Mouse (Mus musculus) embryonic facial prominence, embryonic 14.5 days (tissue): ENCODE measurements around the gene Peli2. TPM values are rescaled to one million over a fixed set of nuclear protein-coding genes. Genes with fewer than 3 reads are reported as not detected.
A peak's percentile ranks its signal among the peaks of the same experiment; 100 is the strongest.

Experiments used
- ATAC-seq: fragments of 200-750 bp; cut with Nextera tagmentation; 2 replicates; pipeline ENCODE4 v1.8.0; 2017; ENCODE audit warnings: low read depth, moderate number of reproducible peaks, moderate TSS enrichment
- DNase-seq: peaks from one replicate; pipeline ENCODE4 v3.0.0-alpha.2; 2015; ENCODE audit warnings: low spot score
- H3K27ac ChIP-seq: fragments of 300-500 bp; sonication (generic); replicated peaks from 2 replicates; pipeline ENCODE4 v1.5.1; 2014; ENCODE audit warnings: low read depth, mild to moderate bottlenecking, low read length, moderate library complexity
- H3K27me3 ChIP-seq: fragments of 300-500 bp; sonication (generic); replicated peaks from 2 replicates; pipeline ENCODE4 v1.6.1; 2014; ENCODE audit warnings: low read length; ENCODE audit not compliant: control insufficient read depth, insufficient read depth
- H3K36me3 ChIP-seq: fragments of 300-500 bp; sonication (generic); 2 replicates; pipeline ENCODE4 v1.6.1; 2014; ENCODE audit warnings: low read length, mixed read lengths; ENCODE audit not compliant: control insufficient read depth, insufficient read depth
- H3K4me1 ChIP-seq: fragments of 300-500 bp; sonication (generic); 2 replicates; pipeline ENCODE4 v1.6.1; 2014; ENCODE audit warnings: antibody characterized with exemption, low read length; ENCODE audit not compliant: control insufficient read depth, insufficient read depth
- H3K4me2 ChIP-seq: fragments of 300-500 bp; sonication (generic); 2 replicates; pipeline ENCODE4 v1.6.1; 2014; ENCODE audit warnings: low read depth, mild to moderate bottlenecking, low read length, moderate library complexity, mixed read lengths
- H3K4me3 ChIP-seq: fragments of 300-500 bp; sonication (generic); 2 replicates; pipeline ENCODE4 v1.5.1; 2014; ENCODE audit warnings: low read depth, mild to moderate bottlenecking, low read length
- H3K9ac ChIP-seq: fragments of 300-500 bp; sonication (generic); 2 replicates; pipeline ENCODE4 v1.6.1; 2014; ENCODE audit warnings: low read depth, mild to moderate bottlenecking, low read length, moderate library complexity, mixed read lengths
- H3K9me3 ChIP-seq: fragments of 300-500 bp; sonication (generic); 2 replicates; pipeline ENCODE4 v1.6.1; 2016; ENCODE audit warnings: low read length; ENCODE audit not compliant: control insufficient read depth
- WGBS: fragments of 180-500 bp; shearing (Covaris S2); extraction: QIAGEN DNeasy Blood & Tissue Kit; methylation state at CpG from one replicate; pipeline ENCODE4 v1.1.7; 2014; 5-methylcytosine and 5-hydroxymethylcytosine counted together
- polyA plus RNA-seq: library from polyadenylated mRNA; unstranded; fragments of >200 nt; fragmentation: Nextera tagmentation; extraction: Ambion mirVana; gene quantifications from 2 replicates; pipeline ENCODE4 v1.2.1, GENCODE M21; 2014

Gene Peli2
- polyA plus RNA-seq, 1 experiment from 2014 or later: 5.5 TPM

DNA sequence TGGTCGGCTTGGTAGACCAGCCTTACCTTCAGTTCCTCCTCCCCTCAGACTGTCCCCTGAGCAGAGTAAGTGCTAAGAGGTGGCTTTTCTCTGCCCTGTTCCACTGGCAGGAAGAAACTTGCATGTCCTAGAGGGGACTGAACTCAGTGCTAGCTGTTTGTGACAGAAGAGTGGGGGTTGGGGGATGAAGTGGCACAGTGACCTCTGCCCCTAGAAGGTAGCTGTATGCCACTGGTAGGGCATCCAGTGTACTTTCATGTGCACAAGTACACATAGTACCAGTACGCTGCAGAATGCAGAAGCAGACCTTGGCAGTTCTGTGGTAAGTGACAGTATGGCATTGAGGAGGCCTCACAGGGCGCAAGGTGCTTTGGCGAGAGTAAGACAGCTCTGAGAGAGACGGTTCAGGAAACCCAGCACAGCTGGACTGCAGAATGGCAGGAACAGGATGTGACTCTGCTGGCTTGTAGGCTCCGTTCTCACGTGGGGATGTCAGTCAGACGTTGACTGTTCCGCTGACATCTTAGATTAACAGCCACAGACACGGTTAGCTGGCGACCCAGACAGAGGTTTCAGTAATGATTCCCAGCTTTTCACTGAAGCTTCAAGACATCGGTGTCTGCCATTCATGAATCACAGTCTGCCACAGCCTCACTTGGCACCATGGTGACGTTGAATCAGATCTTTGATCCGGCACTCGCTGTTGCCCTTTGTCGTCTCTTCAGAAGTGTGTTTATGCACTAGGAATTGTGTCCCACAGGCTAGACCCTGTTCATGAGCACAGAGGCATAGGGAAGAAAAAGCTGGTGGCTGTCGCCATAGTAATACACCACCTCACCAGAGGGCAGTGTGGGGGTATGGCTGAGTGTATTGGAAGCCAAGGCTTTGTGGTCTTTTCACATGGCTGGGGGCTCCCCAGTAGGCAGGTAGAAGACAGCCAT, 81.7 kb downstream of the Peli2 start:
- Histone ChIP-seq H3K27ac (no peak overlapping the region), H3K4me1 (peaks cover 27% of the 10 kb centered on the region), H3K9ac (no peak overlapping the region), H3K36me3 (no peaks in the 10 kb centered on the region), H3K4me2 (no peak overlapping the region), H3K9me3 (no peaks in the 10 kb centered on the region), H3K27me3 (no peaks in the 10 kb centered on the region; the same call in 1 of the 2 replicates), H3K4me3 (no peak overlapping the region)
- ATAC-seq (no peak), DNase-seq (no peak)
- WGBS: 53% methylated on average over 17 of the region's 17 CpGs

DNA sequence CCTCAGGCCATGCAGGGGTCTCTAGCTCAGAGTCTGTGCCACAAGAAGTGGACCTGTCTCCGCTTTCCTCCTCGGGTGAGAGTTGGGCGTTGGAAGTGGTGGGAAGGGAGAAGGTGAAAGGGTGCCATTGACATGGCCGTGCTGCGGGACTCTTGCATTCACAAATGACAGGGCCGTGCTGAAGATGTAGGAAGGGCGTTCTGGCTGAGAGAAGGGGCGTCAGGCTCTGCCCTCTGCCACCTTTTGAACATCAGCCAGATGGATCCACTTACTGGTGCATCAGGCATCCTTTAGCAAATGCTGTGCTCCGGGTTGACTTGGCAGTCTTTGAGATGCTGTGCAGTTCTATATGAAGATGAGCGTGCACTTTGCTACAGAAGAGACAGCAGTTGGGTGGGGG, 84.4 kb downstream of the Peli2 start:
- no peak for ATAC-seq
- 61% methylated on average over 10 of the region's 10 CpGs for WGBS

DNA sequence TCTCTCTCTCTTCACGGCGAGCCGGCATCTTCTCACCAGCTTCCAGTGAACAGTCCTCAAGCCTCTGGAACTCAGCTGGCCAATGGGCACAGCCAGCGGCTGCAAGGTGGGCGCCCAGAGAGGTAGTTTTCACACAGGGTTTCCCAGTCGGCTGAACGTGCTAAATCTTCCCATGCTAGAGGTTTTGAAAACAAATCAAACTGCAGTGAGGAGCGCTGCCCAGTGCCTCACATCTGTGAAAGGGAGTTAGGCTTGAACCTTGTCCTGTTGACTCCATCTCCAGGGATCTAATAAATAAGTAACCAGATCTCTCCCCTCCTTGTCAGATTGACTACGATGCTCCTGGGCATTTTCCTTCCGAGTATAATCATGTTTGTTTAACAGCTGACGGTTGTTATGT, 85.0 kb downstream of the Peli2 start:
- peaks cover 15% of the 10 kb centered on the region; the same call in 1 of the 2 replicates for H3K4me1 ChIP-seq
- ATAC-seq (no peak), DNase-seq (peak; percentile 44)

More for the DNA sequence above, 84.4 kb downstream of the Peli2 start:
- peaks cover 15% of the 10 kb centered on the region; the same call in 1 of the 2 replicates for H3K4me1 ChIP-seq
- H3K27me3 ChIP-seq: no peaks in the 10 kb centered on the region; the same call in none of the 2 replicates
- no peaks in the 10 kb centered on the region for H3K36me3 ChIP-seq
- no peak overlapping the region for H3K4me3 ChIP-seq
- no peak overlapping the region for H3K9ac ChIP-seq
- no peak for DNase-seq
- no peaks in the 10 kb centered on the region for H3K9me3 ChIP-seq
- H3K27ac ChIP-seq: no peak overlapping the region
- H3K4me2 ChIP-seq: no peak overlapping the region

DNA sequence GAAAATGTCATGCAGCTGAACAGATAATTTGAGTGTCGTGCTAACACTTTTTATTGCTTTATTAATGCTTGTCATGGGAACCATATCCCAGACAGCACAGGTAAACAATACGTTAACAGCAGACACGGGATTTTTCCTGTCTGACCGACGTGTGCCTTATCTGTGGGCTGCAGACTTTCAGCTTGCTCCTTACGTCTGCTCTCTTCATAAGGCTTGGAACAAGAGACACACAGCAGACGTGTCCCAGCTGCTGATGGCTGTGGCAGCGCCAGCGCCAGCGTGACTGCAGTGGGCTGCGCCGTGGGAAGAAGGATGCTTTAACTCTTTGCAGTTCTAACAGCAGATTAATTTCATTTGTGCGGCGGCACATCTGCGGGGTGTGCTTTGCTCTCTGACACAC, 86.5 kb downstream of the Peli2 start:
- Histone ChIP-seq H3K9ac (no peak overlapping the region; the same call in 1 of the 2 replicates), H3K27me3 (no peaks in the 10 kb centered on the region; the same call in none of the 2 replicates), H3K9me3 (no peaks in the 10 kb centered on the region), H3K36me3 (no peaks in the 10 kb centered on the region), H3K4me2 (peak overlapping the region; percentile 34), H3K4me3 (no peak overlapping the region), H3K27ac (no peak overlapping the region), H3K4me1 (peaks cover 13% of the 10 kb centered on the region; the same call in 1 of the 2 replicates)
- ATAC-seq (peak; percentile 51; the same call in 1 of the 2 replicates), DNase-seq (peak; percentile 70)
- WGBS: 18% methylated on average over 15 of the region's 15 CpGs

More for the DNA sequence above, 85.0 kb downstream of the Peli2 start:
- H3K27ac ChIP-seq: no peak overlapping the region
- no peak overlapping the region for H3K4me3 ChIP-seq
- no peaks in the 10 kb centered on the region for H3K36me3 ChIP-seq
- no peak overlapping the region for H3K9ac ChIP-seq
- H3K4me2 ChIP-seq: no peak overlapping the region
- no peaks in the 10 kb centered on the region for H3K9me3 ChIP-seq
- no peaks in the 10 kb centered on the region; the same call in none of the 2 replicates for H3K27me3 ChIP-seq
- WGBS: 40% methylated on average over 11 of the region's 11 CpGs

DNA sequence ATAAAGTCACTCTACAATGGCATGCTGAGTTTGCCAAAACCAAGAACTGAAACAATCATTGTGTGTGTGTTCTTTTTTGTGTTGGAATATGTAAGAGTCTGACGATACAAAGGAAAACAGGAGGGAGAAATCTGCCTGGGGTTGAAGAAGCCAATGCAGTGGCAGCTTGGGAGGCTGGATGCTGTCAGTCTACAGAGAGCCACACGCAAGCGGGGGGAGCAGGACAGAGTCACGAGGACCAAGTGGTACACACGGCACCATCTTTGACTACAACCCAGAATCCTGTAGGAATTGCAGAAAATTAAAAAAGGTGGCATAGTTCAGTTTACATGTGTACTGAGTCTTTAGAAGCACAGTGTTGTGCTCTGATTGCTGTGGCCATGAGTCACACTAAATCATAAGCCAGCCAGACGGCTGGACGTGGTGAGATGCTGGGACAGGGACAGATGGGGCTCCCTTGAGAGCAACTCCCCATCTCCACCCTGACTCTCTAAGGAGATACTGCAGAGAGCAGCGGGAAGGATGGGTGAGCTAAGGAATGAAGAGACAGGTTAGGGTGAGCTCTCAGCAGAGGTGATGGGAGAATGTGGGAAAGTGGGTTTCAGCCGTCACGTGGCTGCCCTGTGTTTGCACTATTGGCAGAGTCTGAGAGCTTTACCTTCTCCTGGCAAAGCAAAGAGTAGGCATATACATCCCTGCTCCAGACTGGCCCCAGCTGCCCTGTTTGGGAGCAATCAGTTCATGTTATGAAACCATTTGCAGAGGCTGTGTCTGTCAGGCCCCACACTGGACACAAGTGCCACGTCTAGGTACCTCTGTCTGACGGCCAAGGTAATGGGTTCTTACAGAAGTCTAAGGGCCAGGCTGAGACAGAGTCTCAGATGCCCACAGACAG, 87.4 kb downstream of the Peli2 start:
- Histone ChIP-seq H3K4me2 (peak overlapping the region; percentile 34), H3K9ac (no peak overlapping the region), H3K9me3 (no peaks in the 10 kb centered on the region), H3K36me3 (no peaks in the 10 kb centered on the region), H3K27me3 (no peaks in the 10 kb centered on the region; the same call in none of the 2 replicates), H3K4me1 (peaks cover 12% of the 10 kb centered on the region; the same call in 1 of the 2 replicates), H3K27ac (no peak overlapping the region), H3K4me3 (no peak overlapping the region)
- no peak for DNase-seq
- 72% methylated on average over 12 of the region's 12 CpGs for WGBS
- ATAC-seq: no peak

DNA sequence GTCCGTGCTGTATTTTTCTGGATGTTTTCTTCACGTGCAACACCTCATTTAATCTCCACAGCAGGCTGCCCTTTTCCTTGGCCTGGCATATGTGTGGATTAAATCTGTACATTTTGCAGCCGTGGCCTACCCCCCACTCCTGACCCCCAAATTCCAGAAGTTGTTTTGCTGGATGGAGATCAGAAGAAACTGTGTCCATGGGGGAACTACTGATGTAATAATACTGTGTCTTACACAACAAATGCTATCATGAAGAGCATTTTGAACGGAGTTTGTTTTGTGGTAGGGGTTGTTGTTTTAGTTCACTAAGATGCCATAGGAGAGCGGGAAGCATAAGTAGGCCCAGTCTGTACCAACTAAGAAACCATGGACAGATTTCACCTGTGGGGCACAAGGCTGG, 88.8 kb downstream of the Peli2 start:
- H3K27ac ChIP-seq: no peak overlapping the region
- no peaks in the 10 kb centered on the region for H3K36me3 ChIP-seq
- H3K27me3 ChIP-seq: no peaks in the 10 kb centered on the region; the same call in none of the 2 replicates
- H3K4me3 ChIP-seq: no peak overlapping the region
- 77% methylated on average over 5 of the region's 5 CpGs for WGBS
- DNase-seq (no peak), ATAC-seq (no peak)
- H3K9me3 ChIP-seq: no peaks in the 10 kb centered on the region
- H3K4me1 ChIP-seq: peaks cover 12% of the 10 kb centered on the region; the same call in 1 of the 2 replicates
- H3K4me2 ChIP-seq: no peak overlapping the region
- no peak overlapping the region for H3K9ac ChIP-seq

DNA sequence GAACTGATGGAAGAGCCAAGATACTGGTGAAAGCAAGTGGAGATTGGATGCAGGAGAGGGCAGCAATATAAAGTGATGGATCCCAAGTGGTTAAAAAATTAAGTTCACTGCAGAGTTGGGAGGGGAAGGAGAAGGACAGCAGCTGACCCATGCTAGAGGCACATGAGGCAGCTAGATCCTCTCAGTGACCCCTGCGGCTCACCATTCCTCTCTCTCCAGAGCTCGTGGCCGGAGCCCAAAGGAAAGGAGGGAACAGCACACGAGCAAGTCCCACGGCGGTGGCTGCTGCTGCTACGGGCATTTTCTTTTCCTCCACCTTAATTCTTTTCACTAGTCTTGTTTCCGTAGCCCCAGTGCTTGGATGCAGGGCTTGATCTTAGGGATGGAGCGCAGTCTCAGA, 89.5 kb downstream of the Peli2 start:
- 83% methylated on average over 9 of the region's 9 CpGs for WGBS
- DNase-seq (no peak), ATAC-seq (no peak)
- Histone ChIP-seq H3K9me3 (no peaks in the 10 kb centered on the region), H3K4me1 (peaks cover 12% of the 10 kb centered on the region; the same call in 1 of the 2 replicates), H3K27ac (no peak overlapping the region), H3K9ac (no peak overlapping the region), H3K4me3 (no peak overlapping the region), H3K27me3 (no peaks in the 10 kb centered on the region; the same call in none of the 2 replicates), H3K36me3 (no peaks in the 10 kb centered on the region), H3K4me2 (no peak overlapping the region)

DNA sequence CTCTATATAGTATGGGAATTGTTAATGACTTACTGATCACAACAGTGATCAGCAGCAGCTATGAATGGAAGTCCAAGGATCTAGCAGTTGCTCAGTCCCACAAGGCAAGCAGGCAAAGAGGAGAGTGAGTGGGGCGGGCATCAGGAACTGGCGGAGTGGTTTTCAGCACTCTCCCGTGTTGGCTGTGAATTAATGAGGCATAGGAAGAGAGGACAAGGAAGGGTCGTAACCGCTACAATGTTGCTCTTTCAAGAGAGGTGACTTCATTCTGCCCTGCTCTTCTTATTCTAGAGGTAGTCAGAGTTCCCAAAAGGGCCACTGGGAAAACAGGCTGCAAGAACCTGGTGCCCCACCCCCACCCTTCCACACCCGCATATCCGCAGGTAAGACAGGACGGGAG, 90.9 kb downstream of the Peli2 start:
- H3K27ac ChIP-seq: no peak overlapping the region
- H3K9me3 ChIP-seq: no peaks in the 10 kb centered on the region
- DNase-seq (no peak), ATAC-seq (no peak)
- 80% methylated on average over 8 of the region's 8 CpGs for WGBS
- no peak overlapping the region for H3K4me2 ChIP-seq
- no peaks in the 10 kb centered on the region; the same call in 1 of the 2 replicates for H3K27me3 ChIP-seq
- H3K9ac ChIP-seq: no peak overlapping the region
- H3K4me1 ChIP-seq: peaks cover 12% of the 10 kb centered on the region; the same call in 1 of the 2 replicates
- no peaks in the 10 kb centered on the region for H3K36me3 ChIP-seq
- H3K4me3 ChIP-seq: no peak overlapping the region
